Mouse (Mus musculus) limb, embryonic 13.5 days (tissue): Measurements from ENCODE around the gene Mogat2. TPM values are rescaled to one million over a fixed set of nuclear protein-coding genes. Genes with fewer than 3 reads are reported as not detected.

Experiments used
- ATAC-seq: fragments of 200-750 bp; cut with Nextera tagmentation; 2 replicates; pipeline ENCODE4 v1.8.0; 2017; ENCODE audit warnings: low read depth, moderate number of reproducible peaks, moderate TSS enrichment; ENCODE audit not compliant: low FRiP score
- H3K27ac ChIP-seq: fragments of 300-500 bp; sonication (generic); 2 replicates; pipeline ENCODE4 v1.5.1; 2015; ENCODE audit warnings: inconsistent platforms, mild to moderate bottlenecking, moderate library complexity
- H3K27me3 ChIP-seq: fragments of 300-500 bp; sonication (generic); 2 replicates; pipeline ENCODE4 v1.6.1; 2015; ENCODE audit warnings: mild to moderate bottlenecking, inconsistent platforms
- H3K36me3 ChIP-seq: fragments of 300-500 bp; sonication (generic); 2 replicates; pipeline ENCODE4 v1.6.1; 2015; ENCODE audit warnings: inconsistent platforms, mild to moderate bottlenecking, moderate library complexity
- H3K4me1 ChIP-seq: fragments of 300-500 bp; sonication (generic); 2 replicates; pipeline ENCODE4 v1.6.1; 2015; ENCODE audit warnings: inconsistent platforms
- H3K4me2 ChIP-seq: fragments of 300-500 bp; sonication (generic); replicated peaks from 2 replicates; pipeline ENCODE4 v1.6.1; 2015; ENCODE audit warnings: inconsistent platforms, mild to moderate bottlenecking, moderate library complexity
- H3K4me3 ChIP-seq: fragments of 300-500 bp; sonication (generic); 2 replicates; pipeline ENCODE4 v1.5.1; 2015; ENCODE audit warnings: moderate library complexity, mild to moderate bottlenecking, inconsistent platforms
- H3K9ac ChIP-seq: fragments of 300-500 bp; sonication (generic); 2 replicates; pipeline ENCODE4 v1.6.1; 2015; ENCODE audit warnings: mild to moderate bottlenecking, inconsistent platforms
- H3K9me3 ChIP-seq: fragments of 300-500 bp; sonication (generic); 2 replicates; pipeline ENCODE4 v1.6.1; 2016; ENCODE audit warnings: inconsistent platforms
- WGBS: fragments of 180-500 bp; shearing (Covaris S2); methylation state at CpG from one replicate; pipeline ENCODE4 v1.1.7; 2015; 5-methylcytosine and 5-hydroxymethylcytosine counted together
- polyA plus RNA-seq: library from polyadenylated mRNA; unstranded; fragments of >200 nt; fragmentation: Nextera tagmentation; extraction: Ambion mirVana; gene quantifications from 2 replicates; pipeline ENCODE4 v1.2.1, GENCODE M21; 2015

The Mogat2 gene
- polyA plus RNA-seq, result 5.8 and 7.1 TPM in 2 replicates

DNA sequence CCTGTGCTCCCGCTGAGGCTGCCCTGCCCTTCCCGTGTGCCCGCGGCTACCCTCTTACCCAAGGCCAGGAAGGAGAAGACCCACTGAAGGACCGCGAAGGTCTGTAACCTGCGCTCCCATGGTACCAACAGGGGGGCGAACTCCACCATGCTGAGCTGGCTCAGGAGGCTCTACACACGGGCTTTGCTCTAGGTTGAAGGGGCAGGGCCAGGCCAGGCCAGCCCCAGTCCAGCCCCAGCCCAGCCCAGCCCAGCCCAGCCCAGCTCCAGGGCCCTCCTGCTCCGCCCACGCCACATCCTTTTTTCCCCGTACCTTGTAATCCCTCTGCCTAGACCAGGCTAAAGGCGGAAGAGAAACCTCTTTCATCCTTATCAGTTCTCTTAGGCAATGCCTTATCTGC lies at the start of gene Mogat2:
TSS of gene Mogat2 (minus strand) at position 203 of the 400 bp plus-strand sequence.
- Histone ChIP-seq H3K4me3 (peak within 1 kb of the TSS; percentile 29), H3K4me2 (peak within 1 kb of the TSS; percentile 59), H3K9ac (peak within 1 kb of the TSS; percentile 56), H3K27me3 (peaks cover 25% of the 10 kb centered on the region), H3K4me1 (peaks cover 39% of the 10 kb centered on the region), H3K36me3 (no peaks in the 10 kb centered on the region), H3K9me3 (no peaks in the 10 kb centered on the region), H3K27ac (no peak within 1 kb of the TSS)
- 10% methylated on average over 13 of the region's 13 CpGs for WGBS
- ATAC-seq, result peak; percentile 55

DNA sequence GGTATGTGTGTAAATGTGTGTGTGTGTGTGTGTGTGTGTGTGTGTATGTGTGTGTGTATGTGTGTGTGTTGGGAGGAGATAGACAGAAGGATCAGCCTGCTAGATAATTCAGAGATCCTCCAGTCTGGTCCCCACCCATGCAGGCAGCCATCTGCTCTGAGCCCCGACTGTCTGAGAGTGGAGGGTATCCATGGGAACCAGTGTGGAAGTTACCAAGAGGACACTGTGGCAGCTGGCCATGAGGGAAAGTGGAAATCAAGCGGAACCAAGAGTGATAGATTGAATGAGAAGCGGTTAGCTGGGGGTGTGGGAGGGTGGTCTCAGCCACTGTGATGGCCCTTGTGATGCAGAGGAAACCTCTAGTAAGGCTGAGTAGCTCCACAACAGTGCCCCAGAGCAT lies 48.9 kb upstream of the Mogat2 start:
- ATAC-seq, result no peak
- WGBS, result 74% methylated on average over 3 of the region's 3 CpGs

DNA sequence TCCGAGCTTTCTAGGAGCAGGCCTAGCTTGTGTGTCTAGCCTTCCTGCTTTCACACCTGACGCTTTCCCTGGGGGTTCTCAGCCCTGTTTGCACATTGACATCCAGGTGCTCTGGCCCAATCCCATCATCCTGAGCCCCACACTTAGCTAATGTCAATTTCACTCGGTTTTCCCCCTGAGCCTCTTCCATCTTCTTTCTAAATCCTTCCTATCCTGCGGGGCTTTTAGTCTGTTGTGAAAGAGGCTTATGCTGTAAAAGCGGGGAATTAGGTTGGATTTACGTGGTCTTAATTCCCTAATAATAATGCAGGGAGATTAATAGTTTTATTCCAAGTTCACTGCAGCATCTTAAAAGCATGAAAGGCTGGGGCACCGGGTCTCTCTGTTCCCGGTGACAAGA lies 41.2 kb upstream of the Mogat2 start:
- WGBS, result 49% methylated on average over 8 of the region's 8 CpGs
- Histone ChIP-seq H3K27me3 (no peaks in the 10 kb centered on the region), H3K4me3 (no peak overlapping the region)

More for the DNA sequence above, 48.9 kb upstream of the Mogat2 start:
- H3K9me3 ChIP-seq, result 0 out of 2 replicates have a peak, but pooled peaks cover 3% of the 10 kb centered on the region
- no peak overlapping the region for H3K4me3 ChIP-seq
- no peak overlapping the region for H3K4me2 ChIP-seq
- no peaks in the 10 kb centered on the region for H3K36me3 ChIP-seq
- H3K9ac ChIP-seq, result no peak overlapping the region
- no peak overlapping the region for H3K27ac ChIP-seq
- no peaks in the 10 kb centered on the region for H3K27me3 ChIP-seq
- peaks cover 12% of the 10 kb centered on the region for H3K4me1 ChIP-seq

DNA sequence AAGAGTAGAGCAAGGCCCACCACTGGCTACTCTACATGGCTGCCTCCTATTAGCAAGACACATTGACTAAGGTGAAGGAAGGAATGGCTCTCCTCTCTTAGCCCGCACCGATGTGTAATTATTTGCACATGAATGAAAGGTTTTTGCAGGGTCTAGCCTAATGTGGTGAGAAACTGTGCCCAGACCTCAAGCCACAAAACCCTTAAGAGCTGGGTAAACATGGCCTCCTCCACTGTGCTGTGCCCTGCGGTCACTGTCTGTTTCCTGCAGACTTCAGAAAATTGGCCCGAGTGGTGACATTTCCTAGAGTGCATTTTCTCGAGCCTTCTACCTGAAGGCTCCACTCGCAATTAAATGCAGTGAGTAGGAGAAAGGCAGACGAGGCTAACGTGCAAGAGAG lies 39.9 kb upstream of the Mogat2 start:
- ATAC-seq, result no peak
- 85% methylated on average over 8 of the region's 8 CpGs for WGBS

More for the DNA sequence above, 41.2 kb upstream of the Mogat2 start:
- Histone ChIP-seq H3K9me3 (no peaks in the 10 kb centered on the region), H3K9ac (no peak overlapping the region), H3K27ac (no peak overlapping the region), H3K36me3 (no peaks in the 10 kb centered on the region), H3K4me1 (peaks cover 16% of the 10 kb centered on the region; the same call in 1 of the 2 replicates), H3K4me2 (no peak overlapping the region)
- no peak for ATAC-seq

DNA sequence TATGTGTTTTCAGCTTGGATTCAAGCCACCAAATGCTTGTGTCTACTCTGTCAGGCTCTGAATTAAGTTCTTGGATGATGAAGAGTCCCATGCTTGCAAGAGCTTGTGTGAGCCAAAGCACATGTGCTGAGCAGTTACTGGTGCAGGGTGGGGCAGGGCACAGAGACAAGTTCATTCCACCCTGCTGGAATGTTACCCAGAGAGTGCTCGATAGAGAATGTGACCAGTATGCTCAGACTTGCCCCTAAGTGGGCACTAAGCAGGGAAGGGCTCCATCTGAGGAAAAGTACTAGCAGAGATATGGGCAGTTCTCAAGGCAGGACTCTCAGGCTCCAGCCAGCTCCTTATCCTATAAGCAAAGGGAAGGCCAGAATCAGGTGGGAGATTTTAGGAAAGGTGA lies 38.3 kb upstream of the Mogat2 start:
- Histone ChIP-seq H3K27me3 (peaks cover 9% of the 10 kb centered on the region), H3K4me2 (no peak overlapping the region), H3K9me3 (no peaks in the 10 kb centered on the region), H3K4me1 (peaks cover 16% of the 10 kb centered on the region; the same call in 1 of the 2 replicates), H3K36me3 (no peaks in the 10 kb centered on the region), H3K27ac (no peak overlapping the region), H3K9ac (no peak overlapping the region), H3K4me3 (no peak overlapping the region)
- ATAC-seq, result no peak
- 64% methylated on average over 1 of the region's 1 CpGs for WGBS

More for the DNA sequence above, 39.9 kb upstream of the Mogat2 start:
- Histone ChIP-seq H3K4me3 (no peak overlapping the region), H3K9ac (no peak overlapping the region), H3K27me3 (peaks cover 4% of the 10 kb centered on the region; the same call in 1 of the 2 replicates), H3K4me2 (no peak overlapping the region), H3K4me1 (peaks cover 16% of the 10 kb centered on the region; the same call in 1 of the 2 replicates), H3K9me3 (no peaks in the 10 kb centered on the region), H3K36me3 (no peaks in the 10 kb centered on the region), H3K27ac (no peak overlapping the region)

DNA sequence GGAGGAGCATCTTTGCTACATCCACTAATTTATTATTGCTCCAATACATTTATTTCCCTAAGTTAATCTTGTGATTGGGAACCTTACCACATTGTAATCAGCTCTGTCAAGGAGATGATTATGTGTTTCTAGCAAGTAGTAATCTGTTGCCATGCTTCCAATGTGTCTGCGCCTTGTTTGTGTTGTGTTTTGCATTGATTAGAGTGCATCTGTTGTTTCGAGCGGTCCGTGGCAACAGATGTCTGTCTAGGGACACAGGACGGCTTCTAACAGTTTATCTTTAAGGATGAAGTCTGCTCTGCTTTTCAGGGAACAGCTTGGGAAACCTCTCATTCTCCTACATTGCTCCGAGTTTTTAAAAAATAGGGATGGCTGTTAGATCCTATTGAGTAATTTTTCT lies 36.7 kb upstream of the Mogat2 start:
- Histone ChIP-seq H3K36me3 (no peaks in the 10 kb centered on the region), H3K9ac (no peak overlapping the region), H3K27ac (no peak overlapping the region), H3K27me3 (peaks cover 24% of the 10 kb centered on the region), H3K4me1 (peaks cover 14% of the 10 kb centered on the region; the same call in 1 of the 2 replicates), H3K9me3 (no peaks in the 10 kb centered on the region), H3K4me2 (no peak overlapping the region), H3K4me3 (no peak overlapping the region)
- 64% methylated on average over 6 of the region's 6 CpGs for WGBS
- ATAC-seq, result no peak

DNA sequence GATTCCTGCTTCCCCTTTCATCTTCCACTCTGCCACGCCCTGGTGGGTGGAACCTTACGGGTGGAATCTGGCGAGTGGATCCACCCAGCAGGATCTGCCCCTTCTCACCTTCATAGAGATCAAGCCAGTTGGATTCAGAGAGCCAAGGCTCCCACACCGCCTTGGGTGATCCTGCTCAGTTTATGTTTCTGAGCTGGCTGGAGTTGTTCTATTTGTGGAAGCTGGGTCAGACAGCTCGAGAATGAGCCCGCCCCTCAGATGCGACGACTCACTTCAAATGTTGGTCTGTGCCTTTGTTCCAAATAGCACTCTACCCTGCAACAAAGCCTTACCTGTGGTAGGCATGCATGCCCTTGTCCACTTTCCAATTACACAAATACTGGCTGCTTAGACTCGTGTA lies 33.2 kb upstream of the Mogat2 start:
- H3K4me2 ChIP-seq, result no peak overlapping the region
- H3K4me3 ChIP-seq, result no peak overlapping the region
- ATAC-seq, result no peak
- peaks cover 59% of the 10 kb centered on the region for H3K27me3 ChIP-seq
- no peaks in the 10 kb centered on the region for H3K9me3 ChIP-seq
- H3K27ac ChIP-seq, result no peak overlapping the region
- no peaks in the 10 kb centered on the region for H3K36me3 ChIP-seq
- peaks cover 27% of the 10 kb centered on the region for H3K4me1 ChIP-seq
- H3K9ac ChIP-seq, result no peak overlapping the region
- 63% methylated on average over 9 of the region's 9 CpGs for whole genome bisulfite sequencing

DNA sequence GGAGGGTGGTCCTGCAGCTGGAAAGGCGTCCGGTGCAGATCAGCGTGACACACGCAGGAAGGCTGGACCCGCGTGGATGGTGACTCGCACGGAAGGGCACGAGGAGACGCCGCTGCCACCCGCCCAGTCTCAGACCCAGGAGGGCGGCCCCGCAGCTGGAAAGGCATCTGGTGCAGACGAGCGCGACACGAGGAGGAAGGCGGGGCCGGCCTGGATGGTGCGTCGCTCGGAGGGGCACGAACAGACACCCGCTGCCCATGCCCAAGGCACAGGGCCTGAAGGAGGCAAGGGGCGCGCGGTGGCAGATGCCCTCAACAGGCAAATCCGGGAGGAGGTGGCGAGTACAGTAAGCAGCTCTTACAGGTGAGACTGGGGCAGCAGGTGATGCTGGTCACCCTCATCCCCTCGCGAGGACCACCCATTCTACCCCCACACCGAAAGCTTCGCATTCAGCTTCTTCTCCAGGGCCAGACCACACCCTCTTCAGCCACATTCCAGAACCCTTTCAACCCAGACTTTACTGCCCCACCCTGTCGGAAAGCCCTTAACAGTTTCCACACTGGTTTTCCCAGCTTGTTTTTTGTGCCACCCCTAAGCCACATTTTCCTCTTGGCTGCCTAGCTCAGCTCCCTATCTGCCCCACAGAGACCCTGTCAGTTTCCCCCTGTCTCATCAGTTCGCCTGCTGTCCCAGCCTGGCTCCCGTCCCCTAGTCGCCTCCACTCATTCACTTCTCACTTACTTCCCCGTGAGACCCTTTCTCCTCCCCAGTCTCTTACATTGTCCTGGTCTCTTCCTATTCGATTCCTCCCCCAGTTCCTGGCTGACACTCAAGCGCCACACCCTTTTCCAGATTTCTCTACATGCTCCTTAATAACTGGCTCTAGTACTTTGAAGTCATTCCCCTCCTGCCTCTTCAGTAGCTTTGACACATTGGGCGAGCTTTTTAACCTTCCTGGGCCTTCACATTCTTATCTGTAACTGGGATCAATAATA lies 30.8 kb upstream of the Mogat2 start:
- ATAC-seq, result 0 out of 2 replicates have a peak, but pooled peaks have one; percentile 20
- Histone ChIP-seq H3K9ac (peak overlapping the region; percentile 62), H3K4me3 (peak overlapping the region; percentile 55), H3K9me3 (no peaks in the 10 kb centered on the region), H3K4me2 (peak overlapping the region; percentile 92), H3K4me1 (peaks cover 27% of the 10 kb centered on the region), H3K27me3 (peaks cover 77% of the 10 kb centered on the region), H3K36me3 (no peaks in the 10 kb centered on the region), H3K27ac (no peak overlapping the region)
- WGBS, result 7% methylated on average over 42 of the region's 42 CpGs

DNA sequence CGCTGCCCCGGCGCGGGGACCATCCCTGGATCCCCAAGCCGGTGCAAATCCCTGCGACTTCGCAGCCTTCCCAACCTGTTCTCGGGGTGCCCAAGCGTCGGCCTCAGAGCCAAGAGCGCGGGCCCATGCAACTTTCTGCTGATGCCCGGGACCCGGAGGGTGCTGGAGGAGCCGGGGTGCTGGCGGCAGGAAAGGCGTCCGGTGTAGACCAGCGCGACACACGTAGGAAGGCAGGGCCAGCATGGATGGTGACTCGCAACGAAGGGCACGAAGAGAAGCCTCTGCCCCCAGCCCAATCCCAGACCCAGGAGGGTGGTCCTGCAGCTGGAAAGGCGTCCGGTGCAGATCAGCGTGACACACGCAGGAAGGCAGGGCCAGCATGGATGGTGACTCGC lies 30.1 kb upstream of the Mogat2 start:
- H3K4me2 ChIP-seq, result peak overlapping the region; percentile 92
- peak overlapping the region; percentile 62 for H3K9ac ChIP-seq
- peak; percentile 49; the same call in 1 of the 2 replicates for ATAC-seq
- under 1% methylated on average over 29 of the region's 29 CpGs for WGBS
- H3K4me3 ChIP-seq, result peak overlapping the region; percentile 55
- no peak overlapping the region for H3K27ac ChIP-seq
- peaks cover 72% of the 10 kb centered on the region for H3K27me3 ChIP-seq
- no peaks in the 10 kb centered on the region for H3K36me3 ChIP-seq
- peaks cover 27% of the 10 kb centered on the region for H3K4me1 ChIP-seq
- no peaks in the 10 kb centered on the region for H3K9me3 ChIP-seq

DNA sequence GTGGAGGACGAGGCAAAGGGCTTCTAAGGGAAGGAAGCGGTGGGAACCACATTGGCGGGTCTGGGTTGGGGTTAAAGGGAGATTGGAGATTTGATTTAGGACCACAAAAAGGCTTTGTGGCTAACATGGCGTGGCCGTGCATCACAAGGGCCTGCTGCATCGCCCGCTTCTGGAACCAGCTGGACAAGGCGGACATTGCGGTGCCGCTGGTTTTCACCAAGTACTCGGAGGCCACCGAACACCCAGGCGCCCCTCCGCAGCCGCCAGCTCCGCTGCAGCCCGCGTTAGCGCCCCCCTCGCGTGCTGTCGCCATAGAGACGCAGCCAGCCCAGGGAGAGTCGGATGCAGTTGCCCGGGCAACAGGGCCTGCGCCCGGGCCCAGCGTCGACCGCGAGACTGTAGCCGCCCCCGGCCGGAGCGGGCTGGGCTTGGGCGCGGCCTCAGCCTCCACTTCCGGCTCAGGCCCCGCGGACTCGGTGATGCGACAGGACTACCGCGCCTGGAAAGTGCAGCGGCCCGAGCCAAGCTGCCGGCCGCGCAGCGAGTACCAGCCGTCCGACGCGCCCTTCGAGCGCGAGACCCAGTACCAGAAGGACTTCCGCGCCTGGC lies 29.6 kb upstream of the Mogat2 start:
- WGBS, result under 1% methylated on average over 58 of the region's 59 CpGs
- Histone ChIP-seq H3K4me1 (peaks cover 27% of the 10 kb centered on the region), H3K9ac (peak overlapping the region; percentile 62), H3K4me2 (peak overlapping the region; percentile 92), H3K27me3 (peaks cover 72% of the 10 kb centered on the region), H3K36me3 (no peaks in the 10 kb centered on the region), H3K4me3 (peak overlapping the region; percentile 55), H3K27ac (no peak overlapping the region), H3K9me3 (no peaks in the 10 kb centered on the region)
- peak; percentile 62; the same call in 1 of the 2 replicates for ATAC-seq

DNA sequence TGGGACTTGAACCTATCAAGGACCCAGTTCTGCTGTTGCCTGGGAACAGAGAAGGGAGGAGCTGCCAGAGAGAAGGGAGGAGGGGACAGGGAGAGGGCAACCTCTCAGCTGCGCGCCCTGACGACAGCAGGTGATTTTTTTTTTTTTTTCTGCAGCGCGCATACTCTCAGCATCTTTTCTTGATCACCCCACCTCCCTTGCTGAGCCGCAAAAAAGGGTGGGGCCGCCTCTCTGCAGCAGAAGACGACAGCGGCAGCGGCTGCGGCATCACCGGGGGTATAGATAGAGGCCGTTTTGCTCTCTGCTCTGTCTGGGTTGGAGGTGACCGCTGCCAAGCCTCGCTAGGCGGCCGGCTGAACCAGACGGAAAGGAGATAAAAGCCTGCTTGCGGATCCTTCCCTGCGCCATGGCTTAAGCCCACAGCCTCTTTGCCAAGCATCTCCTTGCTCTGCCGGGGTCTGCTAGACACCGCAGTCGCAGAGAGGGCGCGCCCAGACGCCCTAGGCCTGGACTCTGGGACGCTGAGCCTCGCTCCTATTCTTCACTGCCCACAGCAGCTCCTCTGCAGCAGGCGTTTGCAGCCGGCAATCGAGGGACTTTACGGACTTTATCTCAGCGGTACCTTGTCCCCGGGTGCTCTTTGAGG lies 29.0 kb upstream of the Mogat2 start, which contains the start of gene Map6:
TSS of gene Map6 (plus strand) at position 197 of the 646 bp plus-strand sequence.
- Histone ChIP-seq H3K27me3 (peaks cover 70% of the 10 kb centered on the region), H3K27ac (no peak within 1 kb of the TSS)

More for the DNA sequence above, 29.0 kb upstream of the Mogat2 start, which contains the start of gene Map6:
- Histone ChIP-seq H3K9ac (peak within 1 kb of the TSS; percentile 62), H3K4me3 (peak within 1 kb of the TSS; percentile 55), H3K4me2 (peak within 1 kb of the TSS; percentile 92), H3K4me1 (peaks cover 27% of the 10 kb centered on the region), H3K36me3 (no peaks in the 10 kb centered on the region), H3K9me3 (no peaks in the 10 kb centered on the region)
- ATAC-seq, result peak; percentile 21; the same call in 1 of the 2 replicates
- 1% methylated on average over 33 of the region's 34 CpGs for WGBS
